Mouse (Mus musculus): ENCODE results near the gene Serpine3. TPM values are rescaled to one million over a fixed set of nuclear protein-coding genes. Genes with fewer than 3 reads are reported as not detected.

Gene Serpine3
- total RNA-seq, 2 experiments from 2014 or later = not detected

DNA sequence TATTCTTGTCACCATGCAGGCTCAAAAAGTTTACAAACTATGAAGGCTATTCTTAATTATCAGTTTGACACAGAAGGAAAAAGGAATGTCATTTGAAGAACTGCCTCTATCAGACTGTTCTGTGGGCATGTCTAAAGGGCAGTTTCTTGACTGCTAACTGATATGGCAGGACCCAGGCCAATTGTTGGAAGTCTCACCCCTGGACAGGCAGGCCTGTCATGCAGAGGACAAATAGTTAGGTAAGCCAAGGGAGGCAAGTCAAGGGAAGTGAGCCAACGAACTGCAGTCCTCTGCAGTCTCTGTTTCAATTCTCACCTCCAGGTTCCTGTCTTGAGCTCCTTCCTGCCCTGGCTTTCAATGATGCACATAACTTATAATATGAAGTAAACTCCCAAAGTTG lies 68.4 kb downstream of the Serpine3 start:
- ATAC-seq (replicated peaks; ENCODE audit: low FRiP score, low TSS enrichment, poor library complexity, severe bottlenecking) = peak; percentile 67

DNA sequence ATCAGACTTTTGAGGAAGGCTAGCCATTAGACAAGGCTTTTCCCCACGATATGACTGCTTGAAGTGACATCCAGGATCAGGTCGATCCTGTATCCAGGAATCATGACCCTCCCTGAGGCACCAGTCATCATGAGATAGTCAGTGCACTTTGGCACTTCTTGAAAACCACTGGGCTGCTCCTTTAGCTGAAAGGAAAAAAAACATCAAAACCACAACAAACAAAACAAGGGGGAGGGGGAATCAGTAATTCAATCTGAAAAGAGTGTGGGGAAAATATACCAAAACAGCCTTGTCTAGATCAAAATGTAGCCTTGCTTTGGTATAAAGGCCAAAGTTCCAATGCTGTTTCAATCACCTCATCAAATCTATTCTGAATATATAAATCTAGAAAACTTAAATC lies 70.2 kb downstream of the Serpine3 start:
- no peak for ATAC-seq (replicated peaks; ENCODE audit: low FRiP score, low TSS enrichment, poor library complexity, severe bottlenecking)

DNA sequence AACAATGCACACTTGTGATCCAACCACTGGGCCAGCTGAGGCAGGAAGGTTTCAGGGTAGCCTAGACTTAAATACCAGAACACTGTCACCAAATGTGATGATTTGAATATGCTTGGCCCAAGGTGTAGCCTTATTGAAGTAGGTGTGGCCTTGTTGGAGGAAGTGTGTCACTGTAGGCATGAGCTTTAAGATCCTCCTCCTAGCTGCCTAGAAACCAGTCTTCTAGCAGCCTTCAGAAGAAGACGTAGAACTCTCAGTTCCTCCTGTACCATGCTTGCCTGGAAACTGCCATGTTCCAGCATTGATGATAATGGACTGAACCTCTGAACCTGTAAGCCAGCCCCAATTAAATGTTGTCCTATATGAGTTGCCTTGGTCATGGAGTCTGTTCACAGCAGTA lies 72.2 kb downstream of the Serpine3 start:
- no peak for ATAC-seq (replicated peaks; ENCODE audit: low FRiP score, low TSS enrichment, poor library complexity, severe bottlenecking)

Other genes starting within 250 kb of the Serpine3 start
- not detected in 2 replicates for gene Gucy1b2, start 207.4 kb upstream of the Serpine3 start, total RNA-seq (2014; fragmentation: Nextera tagmentation)
- gene Gucy1b2, start 207.4 kb upstream of the Serpine3 start, total RNA-seq (2017) = not detected in 2 replicates
- gene Fam124a, start 107.9 kb upstream of the Serpine3 start, total RNA-seq (2014; fragmentation: Nextera tagmentation) = 0.15 TPM in 1 of 2 replicates, not detected in the other
- 0.23 TPM in 1 of 2 replicates, not detected in the other for gene Fam124a, start 107.9 kb upstream of the Serpine3 start, total RNA-seq (2017)
- gene Gm4131, start 96.7 kb upstream of the Serpine3 start, total RNA-seq (2014; fragmentation: Nextera tagmentation) = not detected in 2 replicates
- not detected in 2 replicates for gene Gm4131, start 96.7 kb upstream of the Serpine3 start, total RNA-seq (2017)
- gene Ints6, start 97.5 kb downstream of the Serpine3 start, total RNA-seq (2014; fragmentation: Nextera tagmentation) = 37.0 and 58.2 TPM in 2 replicates
- 93.6 and 138 TPM in 2 replicates for gene Ints6, start 97.5 kb downstream of the Serpine3 start, total RNA-seq (2017)
- 2.8 and 5.7 TPM in 2 replicates for gene Wdfy2, start 174.0 kb downstream of the Serpine3 start, total RNA-seq (2014; fragmentation: Nextera tagmentation)
- gene Wdfy2, start 174.0 kb downstream of the Serpine3 start, total RNA-seq (2017) = 4.8 and 4.9 TPM in 2 replicates

Data from megakaryocyte-erythroid progenitor cell, adult 5-6 weeks (primary cell).